Mouse (Mus musculus): Measurements from ENCODE around the gene Tfr2. TPM values are rescaled to one million over a fixed set of nuclear protein-coding genes. Genes with fewer than 3 reads are reported as not detected.
"Not testable (repeated sequence)": the region's sequence is repeated elsewhere in the genome, so short reads cannot be mapped to it uniquely, and the experiment has no call there.

The Tfr2 gene
- polyA plus RNA-seq, 1 experiment from 2014 or later = 0.32 TPM

DNA sequence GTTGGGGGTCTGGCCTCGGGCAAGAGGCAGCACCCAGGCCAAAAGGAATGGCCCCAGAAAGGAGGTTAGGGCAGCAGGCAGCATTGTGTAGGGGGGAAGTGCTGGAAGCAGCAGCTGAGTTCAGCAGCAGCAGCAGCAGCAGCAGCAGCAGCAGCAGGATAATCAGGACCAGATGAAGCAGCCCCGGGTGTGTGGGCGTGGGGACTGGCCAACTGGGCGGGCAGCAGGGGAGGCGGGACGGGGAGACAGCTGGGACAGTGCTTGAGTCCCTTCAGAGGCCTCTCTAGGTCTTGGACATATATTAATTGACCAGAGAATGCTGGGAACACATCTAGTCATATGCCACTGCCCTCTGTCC lies 41.6 kb downstream of the Tfr2 start:
- H3K36me3 ChIP-seq = peaks cover 17% of the 10 kb centered on the region
- no peaks in the 10 kb centered on the region for H3K27me3 ChIP-seq
- peak; percentile 62 for ATAC-seq (ENCODE audit: low FRiP score, low read depth)
- H3K9me3 ChIP-seq = no peaks in the 10 kb centered on the region
- 2% methylated on average over 6 of the region's 6 CpGs for WGBS
- H3K4me1 ChIP-seq = peaks cover 63% of the 10 kb centered on the region
- peak overlapping the region; percentile 99 for H3K27ac ChIP-seq
- peak overlapping the region; percentile 67 for H3K9ac ChIP-seq
- H3K4me2 ChIP-seq (replicated peaks) = peak overlapping the region; percentile 76
- H3K4me3 ChIP-seq = peak overlapping the region; percentile 48

DNA sequence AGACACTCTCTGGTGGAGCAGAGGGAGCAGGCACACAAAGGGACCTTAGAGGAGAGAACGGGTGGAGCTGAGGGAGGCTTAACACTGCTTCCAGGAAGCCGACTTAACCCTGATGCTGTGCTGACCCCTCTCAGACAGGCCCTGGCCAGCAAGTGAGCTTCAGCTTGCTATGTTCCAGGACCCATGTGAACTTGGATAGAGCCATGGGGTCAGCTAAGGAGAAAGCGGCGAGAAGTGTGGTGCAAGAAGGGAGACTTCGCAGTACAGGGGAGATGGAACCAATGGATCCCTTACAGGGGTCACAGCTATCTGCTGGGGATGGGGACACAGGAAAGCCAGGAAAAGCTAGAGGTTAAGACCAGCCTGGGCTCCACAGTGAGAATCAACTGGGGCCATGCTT lies 43.4 kb downstream of the Tfr2 start:
- H3K27ac ChIP-seq = peak overlapping the region; percentile 99
- H3K4me1 ChIP-seq = peaks cover 58% of the 10 kb centered on the region
- WGBS = 71% methylated on average over 5 of the region's 5 CpGs
- no peak overlapping the region for H3K4me2 ChIP-seq (replicated peaks)
- ATAC-seq (ENCODE audit: low FRiP score, low read depth) = no peak
- H3K4me3 ChIP-seq = no peak overlapping the region
- no peaks in the 10 kb centered on the region for H3K27me3 ChIP-seq
- H3K9me3 ChIP-seq = no peaks in the 10 kb centered on the region
- H3K9ac ChIP-seq = peak overlapping the region; percentile 26; the same call in 1 of the 2 replicates
- no peaks in the 10 kb centered on the region for H3K36me3 ChIP-seq

DNA sequence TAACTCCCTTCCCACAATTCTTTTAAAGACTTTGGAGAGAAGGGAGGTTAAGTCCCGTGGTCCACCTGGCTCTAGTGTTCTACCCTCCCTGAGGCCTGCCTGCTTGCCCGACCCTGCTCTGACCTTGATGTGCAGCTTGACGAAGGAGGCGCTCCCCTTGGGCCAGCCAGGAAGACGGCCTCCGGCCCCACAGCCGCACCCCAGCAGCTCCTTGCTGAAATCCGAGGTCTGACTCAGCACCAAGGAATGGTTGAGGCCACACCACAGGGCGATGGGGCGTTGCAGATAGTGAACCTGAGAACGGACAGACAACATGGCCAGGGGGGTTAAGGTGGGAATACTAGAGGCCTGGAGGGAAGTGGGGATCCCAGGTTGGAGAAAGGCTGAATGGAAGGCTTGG lies 43.9 kb downstream of the Tfr2 start, which contains the start of gene Pcolce:
Gene Pcolce (minus strand): TSS at position 235 of the 400 bp plus-strand sequence.
- no peak for ATAC-seq (ENCODE audit: low FRiP score, low read depth)
- H3K4me1 ChIP-seq = peaks cover 53% of the 10 kb centered on the region
- 47% methylated on average over 11 of the region's 11 CpGs for WGBS
- H3K9ac ChIP-seq = peak within 1 kb of the TSS; percentile 26; the same call in 1 of the 2 replicates
- H3K4me2 ChIP-seq (replicated peaks) = no peak within 1 kb of the TSS
- H3K27ac ChIP-seq = peak within 1 kb of the TSS; percentile 99
- H3K27me3 ChIP-seq = no peaks in the 10 kb centered on the region
- no peaks in the 10 kb centered on the region for H3K36me3 ChIP-seq
- no peaks in the 10 kb centered on the region for H3K9me3 ChIP-seq
- no peak within 1 kb of the TSS for H3K4me3 ChIP-seq

DNA sequence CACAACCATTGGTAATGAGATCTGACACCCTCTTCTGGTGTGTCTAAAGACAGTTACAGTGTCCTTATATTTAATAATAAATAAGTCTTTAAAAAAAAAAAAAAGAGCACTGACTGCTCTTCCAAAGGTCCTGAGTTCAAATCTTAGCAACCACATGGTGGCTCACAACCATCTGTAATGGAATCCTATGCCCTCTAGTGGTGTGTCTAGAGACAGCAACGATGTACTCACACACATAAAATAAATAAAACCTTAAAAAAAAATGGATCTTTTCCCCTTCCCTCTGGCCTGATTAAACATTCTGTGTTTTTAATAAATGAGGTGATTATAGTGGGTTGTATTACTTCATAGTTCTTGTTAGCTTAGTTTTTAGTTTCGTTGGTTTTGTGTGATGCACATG lies 45.3 kb downstream of the Tfr2 start:
- WGBS = 93% methylated on average over 2 of the region's 2 CpGs
- not testable (repeated sequence) for H3K27me3 ChIP-seq; H3K9me3 ChIP-seq; H3K27ac ChIP-seq; H3K4me2 ChIP-seq (replicated peaks); H3K9ac ChIP-seq; H3K4me3 ChIP-seq; ATAC-seq (ENCODE audit: low FRiP score, low read depth); H3K36me3 ChIP-seq
- peaks cover 39% of the 10 kb centered on the region for H3K4me1 ChIP-seq

DNA sequence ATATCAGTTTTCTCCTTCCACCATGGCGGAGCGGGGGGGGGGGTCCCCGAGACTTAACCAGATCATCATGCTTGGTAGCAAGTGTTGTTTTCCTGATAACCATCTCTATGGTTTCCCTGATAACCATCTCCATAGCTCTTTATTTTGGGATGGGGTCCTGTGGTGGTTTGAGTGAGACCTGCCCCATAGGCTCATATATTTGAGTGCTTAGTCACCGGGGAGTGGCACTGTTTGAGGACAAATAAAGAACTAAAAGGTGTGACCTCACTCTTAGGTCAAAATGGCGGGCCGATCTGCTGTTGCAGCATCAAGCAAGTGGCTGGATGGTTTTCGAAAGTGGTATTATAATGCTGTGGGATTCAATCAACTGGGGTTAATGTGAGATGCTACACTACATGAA lies 45.7 kb downstream of the Tfr2 start:
- H3K27ac ChIP-seq = no peak overlapping the region
- peaks cover 35% of the 10 kb centered on the region for H3K4me1 ChIP-seq
- H3K36me3 ChIP-seq = no peaks in the 10 kb centered on the region
- H3K4me2 ChIP-seq (replicated peaks) = no peak overlapping the region
- H3K9me3 ChIP-seq = no peaks in the 10 kb centered on the region
- 87% methylated on average over 7 of the region's 7 CpGs for WGBS
- H3K27me3 ChIP-seq = no peaks in the 10 kb centered on the region
- no peak overlapping the region for H3K9ac ChIP-seq
- ATAC-seq (ENCODE audit: low FRiP score, low read depth) = no peak
- H3K4me3 ChIP-seq = no peak overlapping the region

DNA sequence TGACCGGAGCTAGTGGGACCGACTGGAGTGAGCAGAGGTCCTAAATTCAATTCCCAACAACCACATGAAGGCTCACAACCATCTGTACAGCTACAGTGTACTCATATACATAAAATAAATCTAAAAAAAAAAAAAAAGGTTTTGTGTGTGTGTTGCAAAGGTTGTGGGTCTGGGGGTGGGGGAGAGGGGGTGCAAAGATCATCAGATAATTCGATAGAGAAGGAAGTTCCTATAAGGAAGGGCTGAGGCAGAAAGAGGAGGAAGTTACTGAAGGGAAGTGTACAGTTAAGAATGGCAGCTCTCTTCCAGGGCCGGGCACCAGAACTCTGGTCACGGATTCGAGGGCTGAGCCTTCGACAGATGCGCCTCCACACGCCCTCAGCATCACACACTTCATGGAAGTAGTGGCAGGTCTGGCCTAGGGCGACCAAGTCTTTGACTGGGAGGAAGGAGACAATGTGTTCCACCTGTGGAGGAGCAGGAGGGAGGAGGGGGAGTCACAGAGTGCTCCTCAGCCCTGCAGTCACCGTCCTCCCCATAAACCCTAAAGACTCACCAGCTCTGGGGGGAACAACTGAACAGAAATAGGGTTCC lies 54.4 kb downstream of the Tfr2 start:
- 81% methylated on average over 11 of the region's 11 CpGs for WGBS
- Histone ChIP-seq H3K9me3 (no peaks in the 10 kb centered on the region), H3K36me3 (no peaks in the 10 kb centered on the region), H3K4me2 (replicated peaks) (no peak overlapping the region), H3K4me1 (peaks cover 12% of the 10 kb centered on the region), H3K9ac (no peak overlapping the region), H3K4me3 (no peak overlapping the region), H3K27ac (no peak overlapping the region), H3K27me3 (no peaks in the 10 kb centered on the region)
- no peak for ATAC-seq (ENCODE audit: low FRiP score, low read depth)

GRCm38 (mm10) chr5:137627991-137628390 lies 58.4 kb downstream of the Tfr2 start:
- Histone ChIP-seq H3K9me3 (no peaks in the 10 kb centered on the region), H3K36me3 (peaks cover 10% of the 10 kb centered on the region; the same call in 1 of the 2 replicates), H3K9ac (peak overlapping the region; percentile 69), H3K27ac (peak overlapping the region; percentile 88), H3K4me2 (replicated peaks) (peak overlapping the region; percentile 72), H3K27me3 (no peaks in the 10 kb centered on the region), H3K4me3 (peak overlapping the region; percentile 93), H3K4me1 (peaks cover 40% of the 10 kb centered on the region)
- ATAC-seq (ENCODE audit: low FRiP score, low read depth) = no peak
- 3% methylated on average over 9 of the region's 9 CpGs for WGBS

DNA sequence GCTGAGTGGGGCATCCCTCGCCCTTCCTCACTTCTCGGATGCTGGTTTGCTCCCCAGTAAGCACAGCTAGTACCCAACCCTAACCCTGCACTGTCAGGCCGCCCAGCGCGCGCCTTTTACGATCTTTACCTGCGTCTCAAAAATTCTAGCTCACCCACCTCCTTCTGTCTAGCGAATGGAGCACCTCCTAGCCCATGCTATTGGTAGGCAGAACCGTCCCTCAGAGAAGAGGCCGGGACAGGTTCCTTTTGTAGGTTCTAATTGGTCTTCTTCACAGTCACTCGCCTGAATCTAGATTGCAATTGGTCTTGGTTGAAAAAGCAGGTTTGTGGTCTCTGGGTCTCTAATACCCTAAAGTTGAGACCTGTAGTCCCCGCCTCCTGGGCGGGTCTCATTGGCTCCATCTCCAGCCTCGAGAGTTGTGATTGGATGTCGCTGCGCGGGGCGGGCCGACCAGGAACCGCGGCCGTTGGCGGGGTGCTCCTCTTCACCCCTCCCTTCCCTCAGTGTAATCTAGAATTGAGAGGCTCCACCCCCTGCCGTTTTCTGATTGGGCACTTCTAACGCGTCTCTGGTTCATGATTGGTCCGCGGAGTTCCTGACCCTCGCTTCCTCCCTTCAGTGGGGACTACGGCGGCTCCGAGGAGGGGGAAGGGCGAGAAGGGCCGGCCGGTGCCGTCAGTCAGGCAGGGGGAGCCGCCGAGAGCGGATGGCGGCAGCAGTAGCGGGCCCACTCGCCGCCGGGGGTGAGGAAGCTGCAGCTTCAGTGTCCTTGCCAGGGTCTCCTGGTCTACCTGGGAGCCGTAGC lies 59.1 kb downstream of the Tfr2 start, which contains the start of the genes Fbxo24, Lrch4 and Gm20605:
Gene Fbxo24 (minus strand): TSS at position 505 of the 808 bp plus-strand sequence.
Gene Lrch4 (plus strand): TSS at position 624 of the 808 bp plus-strand sequence.
Gene Gm20605 (plus strand): TSS at position 678 of the 808 bp plus-strand sequence.
- WGBS = under 1% methylated on average over 46 of the region's 46 CpGs
- peak within 1 kb of the TSS; percentile 94 for H3K4me2 ChIP-seq (replicated peaks)
- H3K4me1 ChIP-seq = peaks cover 40% of the 10 kb centered on the region
- peak within 1 kb of the TSS; percentile 88 for H3K27ac ChIP-seq
- peak within 1 kb of the TSS; percentile 88 for H3K9ac ChIP-seq
- peaks cover 17% of the 10 kb centered on the region for H3K36me3 ChIP-seq
- H3K9me3 ChIP-seq = no peaks in the 10 kb centered on the region
- no peaks in the 10 kb centered on the region for H3K27me3 ChIP-seq
- H3K4me3 ChIP-seq = peak within 1 kb of the TSS; percentile 93
- ATAC-seq (ENCODE audit: low FRiP score, low read depth) = peak; percentile 98

- ATAC-seq (ENCODE audit: low FRiP score, low read depth) = peak; percentile 5
- Histone ChIP-seq H3K4me1 (peaks cover 40% of the 10 kb centered on the region), H3K27me3 (no peaks in the 10 kb centered on the region), H3K9me3 (no peaks in the 10 kb centered on the region), H3K27ac (peak overlapping the region; percentile 87), H3K4me3 (peak overlapping the region; percentile 93), H3K4me2 (replicated peaks) (peak overlapping the region; percentile 94), H3K9ac (peak overlapping the region; percentile 88), H3K36me3 (peaks cover 24% of the 10 kb centered on the region)
- 1% methylated on average over 23 of the region's 23 CpGs for WGBS
Measured at GRCm38 (mm10) chr5:137629306-137629721, 59.7 kb downstream of the Tfr2 start.

DNA sequence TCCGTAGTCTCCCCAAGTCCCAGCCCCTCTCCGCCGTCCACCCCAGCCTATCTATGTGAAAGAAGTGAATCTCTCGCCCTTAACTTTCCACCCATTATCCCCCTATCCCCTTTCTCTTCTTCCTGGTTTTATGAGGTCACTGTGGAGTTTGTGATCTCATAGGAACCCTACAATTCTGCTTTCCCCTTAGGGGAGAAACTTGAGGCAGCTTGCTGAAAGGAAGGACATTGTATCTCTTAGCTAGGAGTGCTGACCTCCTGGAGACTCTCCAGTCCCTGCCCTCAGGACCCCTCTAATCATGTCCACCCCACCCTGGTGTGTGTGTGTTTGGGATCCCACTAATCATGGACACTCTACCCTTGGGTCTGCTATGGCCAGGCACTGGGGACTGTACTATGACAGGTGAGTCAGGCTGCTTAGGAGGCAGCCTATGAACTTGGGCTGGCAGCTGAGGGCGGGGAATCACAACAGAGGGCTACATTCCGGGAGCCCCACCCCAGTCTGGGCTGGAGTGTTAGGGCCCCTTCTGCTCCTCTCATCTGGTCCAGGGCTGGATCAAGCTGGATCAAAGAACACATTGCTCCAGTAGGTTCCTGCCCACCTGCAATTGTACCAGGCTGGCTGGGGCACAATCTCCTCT lies 60.4 kb downstream of the Tfr2 start:
- peaks cover 36% of the 10 kb centered on the region for H3K4me1 ChIP-seq

GRCm38 (mm10) chr5:137630602-137631001 lies 61.0 kb downstream of the Tfr2 start:
- Histone ChIP-seq H3K4me2 (replicated peaks) (peak overlapping the region; percentile 94), H3K4me3 (peak overlapping the region; percentile 93), H3K9ac (peak overlapping the region; percentile 88), H3K36me3 (peaks cover 36% of the 10 kb centered on the region), H3K4me1 (peaks cover 36% of the 10 kb centered on the region), H3K27ac (peak overlapping the region; percentile 87; the same call in 1 of the 2 replicates), H3K27me3 (no peaks in the 10 kb centered on the region), H3K9me3 (no peaks in the 10 kb centered on the region)
- ATAC-seq (ENCODE audit: low FRiP score, low read depth) = no peak
- WGBS = 28% methylated on average over 3 of the region's 3 CpGs

More for the DNA sequence above, 60.4 kb downstream of the Tfr2 start:
- H3K36me3 ChIP-seq = peaks cover 31% of the 10 kb centered on the region
- no peak for ATAC-seq (ENCODE audit: low FRiP score, low read depth)
- peak overlapping the region; percentile 87; the same call in 1 of the 2 replicates for H3K27ac ChIP-seq
- peak overlapping the region; percentile 93 for H3K4me3 ChIP-seq
- H3K27me3 ChIP-seq = no peaks in the 10 kb centered on the region
- peak overlapping the region; percentile 94 for H3K4me2 ChIP-seq (replicated peaks)
- H3K9ac ChIP-seq = peak overlapping the region; percentile 88
- 16% methylated on average over 6 of the region's 6 CpGs for WGBS
- no peaks in the 10 kb centered on the region for H3K9me3 ChIP-seq

GRCm38 (mm10) chr5:137631171-137631570 lies 61.5 kb downstream of the Tfr2 start:
- Histone ChIP-seq H3K4me3 (peak overlapping the region; percentile 93), H3K27me3 (no peaks in the 10 kb centered on the region), H3K4me2 (replicated peaks) (peak overlapping the region; percentile 94), H3K9ac (peak overlapping the region; percentile 88), H3K36me3 (peaks cover 42% of the 10 kb centered on the region), H3K4me1 (peaks cover 36% of the 10 kb centered on the region), H3K9me3 (no peaks in the 10 kb centered on the region), H3K27ac (peak overlapping the region; percentile 87; the same call in 1 of the 2 replicates)
- no peak for ATAC-seq (ENCODE audit: low FRiP score, low read depth)
- 65% methylated on average over 9 of the region's 9 CpGs for WGBS
